Mouse (Mus musculus): Measurements from ENCODE around the gene Lgals4. TPM values are rescaled to one million over a fixed set of nuclear protein-coding genes. Genes with fewer than 3 reads are reported as not detected.

Gene Lgals4
- polyA plus RNA-seq, 1 experiment from 2014 or later: 2.8 TPM

DNA sequence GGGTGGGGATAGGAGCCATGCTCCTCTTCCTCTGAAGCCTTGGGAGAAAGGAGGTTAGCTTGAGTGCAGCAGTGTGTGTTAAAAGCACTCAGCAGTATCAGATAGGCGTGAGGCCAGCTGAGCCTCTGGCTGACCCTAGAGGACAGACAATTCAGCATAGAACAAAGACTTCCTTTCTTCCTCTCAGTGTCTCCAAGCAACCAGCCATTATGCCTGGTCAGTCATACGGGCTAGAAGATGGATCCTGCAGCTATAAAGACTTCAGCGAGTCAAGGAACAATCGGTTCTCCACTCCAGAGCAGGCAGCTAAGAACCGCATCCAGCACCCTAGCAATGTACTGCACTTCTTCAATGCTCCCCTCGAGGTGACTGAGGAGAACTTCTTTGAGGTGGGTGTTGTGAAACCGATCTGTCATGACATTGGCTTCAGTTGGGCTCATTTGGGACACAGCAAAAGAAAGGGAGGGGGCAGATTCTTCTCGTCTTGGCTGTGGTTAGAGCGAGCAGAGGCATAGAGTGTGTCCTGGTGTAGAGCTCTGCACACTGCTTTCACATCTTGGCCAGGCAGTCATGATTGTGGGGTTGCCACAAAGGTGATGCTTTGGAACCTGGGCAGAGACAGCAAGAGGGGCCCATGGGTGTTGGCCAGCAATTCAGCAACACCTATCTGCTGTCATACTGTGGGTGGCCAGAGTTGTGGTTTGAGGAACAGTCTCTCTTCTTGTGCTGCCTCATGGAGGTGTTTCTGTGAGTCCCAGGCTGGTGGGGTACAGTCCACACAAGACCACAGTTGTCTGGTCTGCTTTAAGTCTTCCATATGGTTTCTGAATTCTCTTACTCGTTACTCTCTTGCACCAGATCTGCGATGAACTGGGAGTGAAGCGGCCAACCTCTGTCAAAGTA, 13.0 kb upstream of the Lgals4 start:
- Histone ChIP-seq H3K9me3 (no peaks in the 10 kb centered on the region), H3K27ac (0 out of 2 replicates have a peak overlapping the region, but pooled peaks have one; percentile 11), H3K27me3 (ENCODE audit: insufficient read depth, poor library complexity, severe bottlenecking) (no peaks in the 10 kb centered on the region), H3K4me3 (0 out of 2 replicates have a peak overlapping the region, but pooled peaks have one; percentile 15), H3K4me1 (peaks cover 47% of the 10 kb centered on the region), H3K36me3 (peaks cover 74% of the 10 kb centered on the region)
- 73% methylated on average over 12 of the region's 12 CpGs for WGBS
- DNase-seq (ENCODE audit: low spot score): no peak

DNA sequence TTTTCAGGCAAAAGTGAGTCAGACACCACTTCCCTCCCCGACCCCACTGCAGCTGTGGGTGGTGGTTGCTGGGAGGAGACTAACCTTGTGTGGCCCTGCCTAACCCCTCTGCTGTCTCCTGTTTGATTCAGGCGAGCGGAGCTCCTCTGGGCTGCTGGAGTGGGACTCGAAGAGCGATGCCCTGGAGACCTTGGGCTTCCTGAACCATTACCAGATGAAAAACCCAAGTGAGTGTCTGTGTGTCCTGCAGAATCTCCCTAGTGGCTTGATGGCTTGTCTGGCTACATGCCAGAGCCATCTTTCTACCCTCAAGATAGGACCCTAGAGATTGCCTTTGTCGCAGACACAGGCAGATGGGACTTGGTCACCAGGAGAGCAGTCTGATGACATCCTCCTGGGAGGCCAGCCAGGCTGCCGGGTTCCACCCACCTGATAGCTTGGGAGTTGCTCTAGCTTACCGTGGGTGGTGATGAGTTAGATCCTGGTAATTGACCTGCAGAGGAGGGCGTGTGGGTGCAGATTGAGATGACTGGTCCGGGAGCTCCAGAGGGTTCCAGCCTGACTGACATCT, 12.3 kb upstream of the Lgals4 start:
- Histone ChIP-seq H3K4me1 (peaks cover 48% of the 10 kb centered on the region), H3K36me3 (peaks cover 66% of the 10 kb centered on the region), H3K9me3 (no peaks in the 10 kb centered on the region), H3K4me3 (0 out of 2 replicates have a peak overlapping the region, but pooled peaks have one; percentile 15), H3K27me3 (ENCODE audit: insufficient read depth, poor library complexity, severe bottlenecking) (no peaks in the 10 kb centered on the region), H3K27ac (no peak overlapping the region)
- WGBS: 67% methylated on average over 10 of the region's 10 CpGs
- DNase-seq (ENCODE audit: low spot score): no peak

DNA sequence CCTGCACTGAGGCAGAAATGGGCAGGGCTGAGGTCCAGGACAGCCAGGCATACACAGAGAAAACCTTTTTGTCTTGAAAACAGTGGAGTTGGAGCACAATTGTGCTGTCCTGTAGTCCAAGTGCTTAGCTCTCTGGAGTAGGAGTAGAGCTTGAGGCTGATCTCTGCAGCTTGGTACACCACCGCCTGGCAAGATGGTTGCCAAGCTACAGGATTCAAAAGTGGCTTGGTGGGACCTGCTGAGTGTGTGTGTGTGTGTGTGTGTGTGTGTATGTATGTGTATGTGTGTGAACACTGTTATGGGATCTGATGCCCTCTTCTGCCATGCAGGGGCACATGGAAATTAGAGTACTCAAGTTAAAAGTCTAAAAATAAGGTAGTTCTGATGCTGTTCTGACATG, 11.1 kb upstream of the Lgals4 start:
- Histone ChIP-seq H3K27me3 (ENCODE audit: insufficient read depth, poor library complexity, severe bottlenecking) (no peaks in the 10 kb centered on the region), H3K36me3 (peaks cover 54% of the 10 kb centered on the region), H3K4me1 (peaks cover 49% of the 10 kb centered on the region), H3K4me3 (no peak overlapping the region), H3K9me3 (no peaks in the 10 kb centered on the region), H3K27ac (no peak overlapping the region)
- DNase-seq (ENCODE audit: low spot score): no peak
- WGBS: 77% methylated on average over 1 of the region's 1 CpGs

DNA sequence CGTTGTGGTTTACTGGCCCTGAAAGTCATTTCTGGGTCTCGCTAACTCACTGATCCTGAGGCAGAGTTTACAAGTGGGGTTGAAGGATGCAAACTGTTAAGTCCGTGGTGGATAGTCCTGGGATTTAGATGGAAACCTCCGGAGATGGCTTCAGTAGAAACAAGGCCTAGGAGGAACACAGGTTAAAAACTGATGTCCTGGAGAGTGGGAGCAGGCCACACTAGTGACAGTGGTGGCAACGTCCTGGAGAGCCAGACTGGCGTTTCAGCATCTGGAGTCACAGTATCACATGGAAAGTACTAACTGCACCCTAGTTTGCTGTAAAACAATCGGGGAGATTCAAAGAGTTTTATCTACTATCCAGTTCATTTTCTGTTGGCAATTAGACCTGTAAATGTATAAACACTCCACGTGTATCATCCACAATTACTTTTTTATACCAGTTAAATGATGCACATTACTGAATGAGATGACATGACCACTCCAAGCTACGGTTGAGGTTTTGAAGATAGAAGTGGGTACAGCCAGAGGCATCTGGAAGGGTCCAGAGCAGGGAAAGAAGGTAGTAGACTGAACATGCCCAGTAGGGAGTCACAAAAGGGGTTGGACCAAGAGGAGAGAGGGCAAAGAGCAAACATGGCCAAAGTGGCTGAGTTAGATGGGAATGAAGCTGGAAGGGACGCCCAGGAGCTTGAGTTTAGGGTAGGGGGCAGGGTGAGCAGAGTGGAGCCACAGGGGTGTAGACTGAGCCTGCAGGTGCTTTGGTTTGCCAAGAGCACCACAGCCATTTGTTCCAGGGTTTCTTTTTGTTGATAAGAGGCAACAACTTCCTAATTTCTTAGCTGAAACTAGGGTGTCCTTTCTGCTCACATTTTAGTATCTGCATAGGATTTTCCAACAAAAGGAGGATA, 10.4 kb upstream of the Lgals4 start:
- H3K27ac ChIP-seq: no peak overlapping the region
- 58% methylated on average over 10 of the region's 10 CpGs for WGBS
- H3K9me3 ChIP-seq: no peaks in the 10 kb centered on the region

DNA sequence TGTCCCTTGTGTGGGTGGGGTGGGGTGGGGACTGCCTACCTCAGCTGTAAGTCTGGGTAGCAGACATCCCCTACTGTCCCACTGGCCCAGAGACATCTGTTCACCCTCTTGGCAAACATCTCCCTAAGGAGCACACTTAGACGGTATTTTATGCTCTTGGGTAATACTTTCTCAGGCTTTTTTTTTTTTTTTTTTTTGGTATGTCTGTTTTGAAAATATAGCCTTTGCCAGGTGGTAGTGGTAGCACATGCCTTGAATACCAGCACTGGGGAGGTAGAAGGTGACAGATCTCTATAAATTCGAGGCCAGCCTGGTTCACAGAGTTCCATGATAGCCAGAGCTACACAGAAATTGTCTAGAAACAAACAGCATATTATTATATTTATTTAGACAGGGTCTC, 9.7 kb upstream of the Lgals4 start:
- no peak overlapping the region for H3K4me3 ChIP-seq
- 57% methylated on average over 2 of the region's 2 CpGs for WGBS
- no peak overlapping the region for H3K27ac ChIP-seq

More for the DNA sequence above, 10.4 kb upstream of the Lgals4 start:
- peaks cover 47% of the 10 kb centered on the region for H3K36me3 ChIP-seq
- H3K4me3 ChIP-seq: no peak overlapping the region
- no peak for DNase-seq (ENCODE audit: low spot score)
- H3K27me3 ChIP-seq (ENCODE audit: insufficient read depth, poor library complexity, severe bottlenecking): no peaks in the 10 kb centered on the region
- peaks cover 43% of the 10 kb centered on the region for H3K4me1 ChIP-seq

DNA sequence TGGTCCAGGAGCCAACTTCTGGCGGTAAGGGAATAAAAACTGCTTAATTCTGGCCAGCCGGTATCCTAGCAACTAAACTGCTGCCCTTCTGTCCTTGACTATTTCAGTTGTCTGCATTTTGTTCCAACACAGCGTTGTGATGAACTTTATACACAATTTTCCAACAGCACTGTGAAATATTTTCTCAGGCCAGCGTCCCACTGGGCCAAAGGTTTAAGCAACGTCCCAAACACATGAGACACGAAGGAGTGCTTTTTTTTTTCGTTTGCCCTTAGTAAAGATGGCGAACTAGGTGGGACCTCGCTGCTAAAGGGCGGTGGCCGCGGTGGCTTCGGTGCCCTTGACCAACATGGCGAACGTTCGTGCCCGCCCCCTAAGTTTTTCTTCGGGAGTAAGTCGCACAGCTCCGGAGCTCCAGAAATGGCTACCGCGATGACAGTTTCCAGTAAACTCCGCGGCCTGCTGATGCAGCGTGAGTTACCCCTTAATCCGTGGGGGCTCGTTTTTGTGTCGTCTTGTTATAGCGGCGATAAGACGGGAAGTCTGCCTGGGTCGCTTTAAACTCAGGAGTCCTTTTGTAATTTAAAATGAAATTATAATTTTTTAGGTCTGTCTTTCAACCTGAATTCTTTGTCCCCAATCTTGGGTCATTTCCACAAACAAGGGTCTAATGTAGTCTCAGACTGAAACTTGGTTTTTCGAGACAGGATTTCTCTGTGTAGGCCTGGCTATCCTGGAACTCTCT, 8.5 kb upstream of the Lgals4 start, which contains the start of gene Ech1:
TSS of gene Ech1 (plus strand) at position 277 of the 745 bp plus-strand sequence.
- Histone ChIP-seq H3K27ac (peak within 1 kb of the TSS; percentile 90), H3K4me3 (peak within 1 kb of the TSS; percentile 60), H3K36me3 (peaks cover 41% of the 10 kb centered on the region), H3K27me3 (ENCODE audit: insufficient read depth, poor library complexity, severe bottlenecking) (no peaks in the 10 kb centered on the region), H3K9me3 (no peaks in the 10 kb centered on the region), H3K4me1 (peaks cover 28% of the 10 kb centered on the region)
- DNase-seq (ENCODE audit: low spot score): peak; percentile 95
- 3% methylated on average over 33 of the region's 33 CpGs for WGBS

More for the DNA sequence above, 9.7 kb upstream of the Lgals4 start:
- Histone ChIP-seq H3K27me3 (ENCODE audit: insufficient read depth, poor library complexity, severe bottlenecking) (no peaks in the 10 kb centered on the region), H3K36me3 (peaks cover 43% of the 10 kb centered on the region), H3K9me3 (no peaks in the 10 kb centered on the region), H3K4me1 (peaks cover 36% of the 10 kb centered on the region)
- no peak for DNase-seq (ENCODE audit: low spot score)

DNA sequence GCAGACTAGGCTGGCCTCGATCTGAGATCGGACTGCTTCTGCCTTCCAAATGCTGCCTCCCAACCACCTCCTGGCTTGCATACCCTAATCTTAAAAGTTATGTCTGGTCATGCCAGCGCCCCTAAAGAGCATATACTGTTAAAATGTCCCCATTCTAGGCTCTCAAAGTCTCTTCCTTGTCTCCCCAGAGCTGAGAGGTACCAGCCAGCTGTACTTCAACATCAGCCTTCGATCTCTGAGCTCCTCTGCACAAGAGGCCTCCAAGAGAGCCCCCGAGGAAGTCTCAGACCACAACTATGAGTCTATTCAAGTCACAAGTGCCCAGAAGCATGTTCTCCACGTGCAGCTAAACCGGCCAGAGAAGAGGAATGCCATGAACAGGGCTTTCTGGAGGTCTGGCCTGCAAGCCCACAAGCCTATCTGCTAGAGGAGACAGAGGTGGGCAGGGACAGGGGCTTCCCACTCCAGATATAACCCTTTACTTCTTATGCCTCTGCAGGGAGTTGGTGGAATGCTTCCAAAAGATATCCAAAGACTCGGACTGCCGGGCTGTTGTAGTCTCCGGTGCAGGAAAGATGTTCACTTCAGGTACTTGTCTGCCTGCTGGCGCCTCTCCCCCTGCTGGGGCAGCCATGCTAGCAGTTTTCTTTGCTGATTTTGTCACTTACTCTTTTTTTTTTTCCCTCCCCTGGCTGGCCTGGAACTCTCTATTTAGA, 7.8 kb upstream of the Lgals4 start:
- DNase-seq (ENCODE audit: low spot score): no peak
- Histone ChIP-seq H3K27ac (peak overlapping the region; percentile 90), H3K36me3 (peaks cover 41% of the 10 kb centered on the region), H3K4me3 (peak overlapping the region; percentile 60), H3K4me1 (peaks cover 24% of the 10 kb centered on the region), H3K27me3 (ENCODE audit: insufficient read depth, poor library complexity, severe bottlenecking) (no peaks in the 10 kb centered on the region), H3K9me3 (no peaks in the 10 kb centered on the region)
- 48% methylated on average over 11 of the region's 11 CpGs for WGBS

DNA sequence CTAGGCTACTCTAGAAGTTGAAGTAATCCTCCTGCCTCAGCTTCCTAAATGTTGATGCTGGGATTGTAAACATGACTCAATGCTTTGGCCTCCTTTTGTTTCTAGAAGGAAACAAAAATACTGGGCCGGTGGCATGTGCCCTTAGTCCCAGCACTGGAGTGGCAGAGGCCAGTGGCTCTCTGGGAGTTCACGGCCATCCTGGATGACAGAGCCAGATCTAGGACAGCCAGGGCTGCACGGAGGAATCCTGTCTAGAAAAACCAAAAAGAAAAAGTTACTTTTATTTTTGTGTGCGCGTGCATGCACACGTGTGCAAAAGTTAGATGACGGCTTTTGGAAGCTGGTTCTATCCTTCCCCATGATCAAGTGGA, 7.3 kb upstream of the Lgals4 start:
- Histone ChIP-seq H3K27me3 (ENCODE audit: insufficient read depth, poor library complexity, severe bottlenecking) (no peaks in the 10 kb centered on the region), H3K9me3 (no peaks in the 10 kb centered on the region), H3K36me3 (peaks cover 41% of the 10 kb centered on the region), H3K4me1 (peaks cover 25% of the 10 kb centered on the region), H3K4me3 (no peak overlapping the region), H3K27ac (no peak overlapping the region)
- 84% methylated on average over 7 of the region's 7 CpGs for WGBS
- no peak for DNase-seq (ENCODE audit: low spot score)

DNA sequence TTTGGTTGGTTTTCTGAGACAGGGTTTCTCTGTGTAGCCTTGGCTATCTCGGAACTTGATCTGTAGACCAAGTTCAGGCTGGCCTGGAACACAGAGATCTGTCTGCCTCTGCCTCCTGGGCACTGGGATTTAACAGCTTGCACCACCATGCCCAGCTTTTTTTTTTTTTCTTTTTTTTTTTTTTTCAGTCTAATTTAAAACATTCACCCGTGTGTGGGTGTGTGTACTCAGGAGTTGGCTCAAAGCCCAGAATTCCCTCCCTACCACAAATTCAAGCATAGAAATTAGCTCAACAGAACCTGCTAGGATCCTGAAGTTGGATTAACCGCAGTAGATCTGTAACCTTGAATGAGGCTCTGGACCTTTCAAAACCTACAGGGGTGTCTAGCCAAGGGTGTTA, 6.3 kb upstream of the Lgals4 start:
- no peaks in the 10 kb centered on the region for H3K9me3 ChIP-seq
- WGBS: 69% methylated on average over 3 of the region's 3 CpGs
- no peak overlapping the region for H3K4me3 ChIP-seq
- no peak overlapping the region for H3K27ac ChIP-seq
- DNase-seq (ENCODE audit: low spot score): no peak
- H3K27me3 ChIP-seq (ENCODE audit: insufficient read depth, poor library complexity, severe bottlenecking): no peaks in the 10 kb centered on the region
- H3K4me1 ChIP-seq: peaks cover 30% of the 10 kb centered on the region
- H3K36me3 ChIP-seq: peaks cover 38% of the 10 kb centered on the region

DNA sequence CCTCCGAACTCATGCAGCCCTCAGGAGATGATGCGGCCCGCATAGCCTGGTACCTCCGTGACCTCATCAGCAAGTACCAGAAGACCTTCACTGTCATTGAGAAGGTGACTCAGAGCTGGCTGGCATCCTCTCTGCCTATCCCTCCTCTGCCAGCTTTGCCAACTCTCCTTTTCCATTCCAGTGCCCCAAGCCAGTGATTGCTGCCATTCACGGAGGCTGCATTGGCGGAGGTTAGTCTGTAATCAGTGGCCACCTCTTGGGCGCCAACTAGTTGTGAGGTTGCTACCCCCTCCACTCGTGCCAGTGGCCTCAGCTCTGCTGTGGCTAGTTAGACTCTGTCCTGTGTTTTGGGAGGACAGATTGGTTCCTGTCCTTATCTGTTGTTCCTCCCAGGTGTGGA, 3.8 kb upstream of the Lgals4 start:
- Histone ChIP-seq H3K9me3 (no peaks in the 10 kb centered on the region), H3K27me3 (ENCODE audit: insufficient read depth, poor library complexity, severe bottlenecking) (no peaks in the 10 kb centered on the region), H3K4me1 (peaks cover 23% of the 10 kb centered on the region), H3K27ac (no peak overlapping the region), H3K36me3 (peaks cover 30% of the 10 kb centered on the region), H3K4me3 (no peak overlapping the region)
- no peak for DNase-seq (ENCODE audit: low spot score)
- WGBS: 94% methylated on average over 8 of the region's 8 CpGs

DNA sequence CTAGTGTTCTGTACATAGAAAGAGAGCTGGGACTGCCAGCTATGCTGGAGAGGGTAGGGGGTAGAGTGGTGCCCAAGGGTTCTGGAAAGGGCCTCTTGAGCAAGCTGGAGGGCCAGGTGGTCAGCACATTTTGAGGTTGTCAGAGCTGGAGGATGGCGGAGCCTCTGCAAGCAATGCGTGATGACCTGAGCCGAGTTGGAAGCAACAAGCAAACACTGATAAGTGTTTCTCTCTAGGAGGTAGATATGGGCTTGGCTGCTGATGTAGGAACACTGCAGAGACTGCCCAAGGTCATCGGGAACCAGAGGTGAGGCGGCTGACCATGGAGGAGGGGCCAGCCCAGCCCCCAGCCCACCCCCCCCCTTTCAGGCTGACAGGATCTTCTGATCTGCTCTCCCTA, 2.7 kb upstream of the Lgals4 start:
- WGBS: 59% methylated on average over 5 of the region's 5 CpGs
- no peaks in the 10 kb centered on the region for H3K9me3 ChIP-seq

More for the DNA sequence above, 2.7 kb upstream of the Lgals4 start:
- peaks cover 19% of the 10 kb centered on the region for H3K4me1 ChIP-seq
- peaks cover 4% of the 10 kb centered on the region; the same call in 1 of the 2 replicates for H3K27me3 ChIP-seq (ENCODE audit: insufficient read depth, poor library complexity, severe bottlenecking)
- H3K4me3 ChIP-seq: no peak overlapping the region
- H3K27ac ChIP-seq: peak overlapping the region; percentile 52; the same call in 1 of the 2 replicates
- no peak for DNase-seq (ENCODE audit: low spot score)
- H3K36me3 ChIP-seq: peaks cover 30% of the 10 kb centered on the region
